Mouse (Mus musculus): Measurements from ENCODE around the gene Anks1.
A peak's percentile ranks its signal among the peaks of the same experiment; 100 is the strongest.

Anks1 gene

GRCm38 (mm10) chr17:28050210-28050609 is 141.1 kb downstream of the Anks1 start:
- ATAC-seq (ENCODE audit: low TSS enrichment), result no peak

GRCm38 (mm10) chr17:28052293-28052863 is 143.3 kb downstream of the Anks1 start:
- ATAC-seq (ENCODE audit: low TSS enrichment), result no peak

- ATAC-seq (ENCODE audit: low TSS enrichment), result no peak
These were observed 149.2 kb downstream of the Anks1 start for GRCm38 (mm10) chr17:28058346-28058745.

- no peak for ATAC-seq (ENCODE audit: low TSS enrichment)
These were observed 151.6 kb downstream of the Anks1 start for GRCm38 (mm10) chr17:28060681-28061080.

GRCm38 (mm10) chr17:28061472-28061871 is 152.4 kb downstream of the Anks1 start:
- ATAC-seq (ENCODE audit: low TSS enrichment), result peak; percentile 86

GRCm38 (mm10) chr17:28062710-28063109 is 153.6 kb downstream of the Anks1 start:
- no peak for ATAC-seq (ENCODE audit: low TSS enrichment)

GRCm38 (mm10) chr17:28063163-28063562 is 154.1 kb downstream of the Anks1 start:
- no peak for ATAC-seq (ENCODE audit: low TSS enrichment)

- ATAC-seq (ENCODE audit: low TSS enrichment), result no peak
These were observed 158.2 kb downstream of the Anks1 start for GRCm38 (mm10) chr17:28067303-28067702.

- ATAC-seq (ENCODE audit: low TSS enrichment), result no peak
These were observed 160.3 kb downstream of the Anks1 start for GRCm38 (mm10) chr17:28069446-28069845.

GRCm38 (mm10) chr17:28070256-28070655 is 161.2 kb downstream of the Anks1 start:
- ATAC-seq (ENCODE audit: low TSS enrichment), result no peak

- peak; percentile 65; the same call in 1 of the 2 replicates for ATAC-seq (ENCODE audit: low TSS enrichment)
These were observed 163.6 kb downstream of the Anks1 start for GRCm38 (mm10) chr17:28072730-28073129.

GRCm38 (mm10) chr17:28074486-28074885 is 165.4 kb downstream of the Anks1 start:
- ATAC-seq (ENCODE audit: low TSS enrichment), result no peak

GRCm38 (mm10) chr17:28078028-28078427 is 168.9 kb downstream of the Anks1 start:
- no peak for ATAC-seq (ENCODE audit: low TSS enrichment)

- peak; percentile 86 for ATAC-seq (ENCODE audit: low TSS enrichment)
These were observed 170.5 kb downstream of the Anks1 start for GRCm38 (mm10) chr17:28079618-28080017.

- 0 out of 2 replicates have a peak, but pooled peaks have one; percentile 3 for ATAC-seq (ENCODE audit: low TSS enrichment)
These were observed 171.1 kb downstream of the Anks1 start, which contains the start of gene Tcp11 for GRCm38 (mm10) chr17:28080045-28080816. TSS of gene Tcp11 (minus strand) at chr17:28080639.

- no peak for ATAC-seq (ENCODE audit: low TSS enrichment)
These were observed 171.7 kb downstream of the Anks1 start for GRCm38 (mm10) chr17:28080817-28081165.

- ATAC-seq (ENCODE audit: low TSS enrichment), result no peak
These were observed 172.3 kb downstream of the Anks1 start for GRCm38 (mm10) chr17:28081385-28081784.

- ATAC-seq (ENCODE audit: low TSS enrichment), result no peak
These were observed 172.8 kb downstream of the Anks1 start for GRCm38 (mm10) chr17:28081856-28082255.

- no peak for ATAC-seq (ENCODE audit: low TSS enrichment)
These were observed 173.8 kb downstream of the Anks1 start for GRCm38 (mm10) chr17:28082863-28083262.

GRCm38 (mm10) chr17:28084395-28084905 is 175.3 kb downstream of the Anks1 start:
- ATAC-seq (ENCODE audit: low TSS enrichment), result no peak

GRCm38 (mm10) chr17:28084964-28085363 is 175.9 kb downstream of the Anks1 start:
- ATAC-seq (ENCODE audit: low TSS enrichment), result peak; percentile 92

- no peak for ATAC-seq (ENCODE audit: low TSS enrichment)
These were observed 178.3 kb downstream of the Anks1 start for GRCm38 (mm10) chr17:28087430-28087829.

GRCm38 (mm10) chr17:28088718-28089117 is 179.6 kb downstream of the Anks1 start:
- no peak for ATAC-seq (ENCODE audit: low TSS enrichment)

Data from frontal cortex, adult (tissue).